Mouse (Mus musculus) cerebellum, adult 2 months (tissue): ENCODE data around the gene Rpl6.

Experiments used
- CTCF ChIP-seq: fragments of 200-500 bp; IDR thresholded peaks from 2 replicates; pipeline ENCODE4 v1.5.1; 2011; ENCODE audit warnings: low read depth, mild to moderate bottlenecking, control low read depth, low read length, moderate library complexity, borderline replicate concordance; ENCODE audit not compliant: insufficient read depth
- POLR2A ChIP-seq: fragments of 200-500 bp; IDR thresholded peaks from 2 replicates; pipeline ENCODE4 v1.6.1; 2011; ENCODE audit warnings: low read length, control low read depth, borderline replicate concordance; ENCODE audit not compliant: insufficient read depth

DNA sequence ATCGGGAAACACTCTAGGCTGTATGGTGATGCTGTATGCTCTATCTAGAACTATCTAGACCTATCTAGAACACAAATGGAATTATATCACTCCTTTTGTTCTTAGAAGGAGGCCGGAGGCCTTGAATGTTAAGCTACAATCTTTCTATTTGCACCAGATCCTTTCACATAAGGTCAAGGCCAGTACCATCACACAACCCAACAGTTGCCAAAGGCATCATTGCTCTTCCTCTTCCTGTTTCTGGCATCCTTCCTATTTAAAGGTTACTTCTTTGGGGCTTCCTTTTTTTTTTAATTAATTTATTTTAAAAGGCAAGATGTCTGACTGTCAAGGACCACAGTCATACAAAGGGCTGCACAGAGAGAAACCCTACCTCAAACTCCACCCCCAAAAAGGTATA is 6.9 kb upstream of the Rpl6 start:
- no peak for TF ChIP-seq POLR2A
- no peak for TF ChIP-seq CTCF
